Mouse (Mus musculus) CH12.LX (cell line): ENCODE measurements around the gene Atf7ip2.
A peak's percentile ranks its signal among the peaks of the same experiment; 100 is the strongest.

Source experiments
- CHD1 ChIP-seq: IDR thresholded peaks from 2 replicates; pipeline ENCODE4 v1.6.1; 2012; ENCODE audit warnings: low read depth, low read length, improper control_type of control experiment, inconsistent platforms
- CTCF ChIP-seq, 2 experiments: IDR thresholded peaks in 1 of 2; conservative IDR thresholded peaks in 1 of 2; 2 replicates each; pipeline ENCODE4 v1.5.1; 2011 to 2012; ENCODE audit warnings: low read depth in 2 of 2, low read length in 2 of 2, improper control_type of control experiment in 1 of 2, inconsistent platforms in 1 of 2, mild to moderate bottlenecking in 1 of 2, moderate library complexity in 1 of 2
- EP300 ChIP-seq: IDR thresholded peaks from 2 replicates; pipeline ENCODE4 v1.6.1; 2011; ENCODE audit warnings: low read length, improper control_type of control experiment
- HCFC1 ChIP-seq: IDR thresholded peaks from 2 replicates; pipeline ENCODE4 v1.6.1; 2012; ENCODE audit warnings: low read depth, mild to moderate bottlenecking, inconsistent platforms, low read length, improper control_type of control experiment
- IRF4 ChIP-seq: IDR thresholded peaks from 2 replicates; pipeline ENCODE4 v1.6.1; 2014; ENCODE audit warnings: low read depth, mild to moderate bottlenecking, inconsistent platforms, low read length, improper control_type of control experiment
- MEF2A ChIP-seq: IDR thresholded peaks from 2 replicates; pipeline ENCODE4 v1.6.1; 2014; ENCODE audit warnings: low read depth, mild to moderate bottlenecking, inconsistent platforms, low read length, improper control_type of control experiment, borderline replicate concordance
- NRF1 ChIP-seq: IDR thresholded peaks from 2 replicates; pipeline ENCODE4 v1.6.1; 2014; ENCODE audit warnings: low read depth, mild to moderate bottlenecking, inconsistent platforms, low read length, improper control_type of control experiment, moderate library complexity
- POLR2A ChIP-seq: IDR thresholded peaks from 2 replicates; pipeline ENCODE4 v1.6.1; 2011; ENCODE audit warnings: low read depth, mild to moderate bottlenecking, improper control_type of control experiment, low read length
- SIN3A ChIP-seq: IDR thresholded peaks from 2 replicates; pipeline ENCODE4 v1.6.1; 2012; ENCODE audit warnings: low read length, improper control_type of control experiment, inconsistent platforms
- SMC3 ChIP-seq: IDR thresholded peaks from 2 replicates; pipeline ENCODE4 v1.6.1; 2011; ENCODE audit warnings: low read depth, low read length, improper control_type of control experiment
- ZMIZ1 ChIP-seq: IDR thresholded peaks from 2 replicates; pipeline ENCODE4 v1.6.1; 2012; ENCODE audit warnings: low read depth, mild to moderate bottlenecking, inconsistent platforms, low read length, improper control_type of control experiment

- TF ChIP-seq SMC3 (no peak), NRF1 (no peak), SIN3A (peak; percentile 73), HCFC1 (peak; percentile 45; the same call in 1 of the 2 replicates), CTCF (conservative IDR thresholded peaks at IDR 0.05 in 1 of 2, IDR thresholded peaks at IDR 0.05 in 1 of 2; ENCODE audit: low read depth in 2 of 2, low read length in 2 of 2) (no peak), MEF2A (peak; percentile 95), CHD1 (no peak), POLR2A (peak; percentile 44; the same call in 1 of the 2 replicates), EP300 (peak; percentile 88), ZMIZ1 (peak; percentile 81; the same call in 1 of the 2 replicates), IRF4 (peak; percentile 96)
Measured at GRCm38 (mm10) chr16:10171276-10171675, 21.2 kb upstream of the Atf7ip2 start.
